Mouse (Mus musculus) adrenal gland, adult (tissue): ENCODE data around the gene Sord.
A peak's percentile ranks its signal among the peaks of the same experiment; 100 is the strongest.

Experiments
- DNase-seq, 2 experiments: peaks; one replicate each; pipeline ENCODE4 v3.0.0; 2022 to 2023; ENCODE audit warnings: low spot score in 1 of 2; ENCODE audit not compliant: inconsistent age in 2 of 2

Gene Sord

GRCm38 (mm10) chr2:122237891-122238470, 3.4 kb downstream of the Sord start:
- DNase-seq, result no peak

- DNase-seq, result no peak
Observed at GRCm38 (mm10) chr2:122240735-122241134, 6.2 kb downstream of the Sord start.

GRCm38 (mm10) chr2:122241226-122241625, 6.7 kb downstream of the Sord start:
- no peak for DNase-seq

GRCm38 (mm10) chr2:122241935-122242334, 7.4 kb downstream of the Sord start:
- peak in 1 of 2 experiments; percentile 62 for DNase-seq

GRCm38 (mm10) chr2:122243671-122244131, 9.2 kb downstream of the Sord start:
- peak; percentile 78 to 94 for DNase-seq

- DNase-seq, result no peak
Observed at GRCm38 (mm10) chr2:122247786-122248185, 13.2 kb downstream of the Sord start.

GRCm38 (mm10) chr2:122255997-122256396, 21.4 kb downstream of the Sord start:
- no peak for DNase-seq

- DNase-seq, result no peak
Observed at GRCm38 (mm10) chr2:122260729-122261128, 26.2 kb downstream of the Sord start.

GRCm38 (mm10) chr2:122264690-122265089, 30.1 kb downstream of the Sord start:
- DNase-seq, result no peak

GRCm38 (mm10) chr2:122266407-122267193, 32.1 kb downstream of the Sord start:
- no peak for DNase-seq

- DNase-seq, result no peak
Observed at GRCm38 (mm10) chr2:122278769-122279168, 44.2 kb downstream of the Sord start.

GRCm38 (mm10) chr2:122284091-122284490, 49.5 kb downstream of the Sord start:
- DNase-seq, result no peak

- DNase-seq, result no peak
Observed at GRCm38 (mm10) chr2:122286137-122286536, 51.6 kb downstream of the Sord start.

GRCm38 (mm10) chr2:122294916-122295315, 60.4 kb downstream of the Sord start:
- no peak for DNase-seq

- DNase-seq, result peak in 1 of 2 experiments; percentile 35
Observed at GRCm38 (mm10) chr2:122297271-122298095, 62.9 kb downstream of the Sord start.

GRCm38 (mm10) chr2:122298096-122298499, 63.5 kb downstream of the Sord start, which contains the start of gene Duox2:
Gene Duox2, minus strand, starts transcription at chr2:122298449.
- DNase-seq, result peak in 1 of 2 experiments; percentile 27

GRCm38 (mm10) chr2:122298596-122299490, 64.3 kb downstream of the Sord start, which contains the start of gene Duoxa2:
Gene Duoxa2, plus strand, starts transcription at chr2:122298900.
- peak in 1 of 2 experiments; percentile 54 for DNase-seq

GRCm38 (mm10) chr2:122299911-122300655, 65.5 kb downstream of the Sord start:
- DNase-seq, result no peak

- no peak for DNase-seq
Observed at GRCm38 (mm10) chr2:122300656-122301020, 66.1 kb downstream of the Sord start.
